Mouse (Mus musculus) kidney, adult 2 months (tissue): ENCODE results near the gene Slc17a9.

ENCODE experiments used
- CTCF ChIP-seq: fragments of 200-500 bp; conservative IDR thresholded peaks from 2 replicates; pipeline ENCODE4 v1.5.1; 2011; ENCODE audit warnings: low read depth, mild to moderate bottlenecking, control low read depth, low read length, moderate library complexity, mixed read lengths; ENCODE audit not compliant: insufficient read depth, insufficient read length
- POLR2A ChIP-seq: fragments of 200-500 bp; IDR thresholded peaks from one replicate; pipeline ENCODE4 v1.6.1; 2011; ENCODE audit warnings: low read depth, low read length, control low read depth

DNA sequence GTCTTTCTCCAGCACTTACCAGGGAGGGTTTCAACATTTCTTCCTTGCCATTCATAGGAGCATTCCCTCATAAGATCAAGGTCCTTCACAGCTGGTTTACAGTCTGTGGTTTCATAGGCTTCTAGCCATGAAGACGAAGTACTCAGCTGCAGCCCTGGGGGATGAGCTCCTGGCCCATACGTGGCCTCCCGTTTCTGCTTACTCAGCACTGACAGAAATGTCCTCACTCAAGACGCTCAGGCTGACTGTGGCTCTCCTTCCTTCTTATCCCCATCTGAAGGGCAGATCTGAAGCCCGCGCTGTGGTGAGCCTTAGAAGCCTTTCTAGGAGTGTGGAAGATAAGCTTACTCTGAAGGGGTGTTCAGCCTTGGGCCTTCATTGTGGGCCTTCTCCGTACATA, 40.6 kb downstream of the Slc17a9 start:
- TF ChIP-seq POLR2A = no peak
- no peak for TF ChIP-seq CTCF
